Mouse (Mus musculus) adrenal gland, postnatal 36 days (tissue): ENCODE measurements around the gene Tmem165. TPM values are rescaled to one million over a fixed set of nuclear protein-coding genes. Genes with fewer than 3 reads are reported as not detected.

Experiments used
- DNase-seq, 2 experiments: peaks; one replicate each; pipeline ENCODE4 v3.0.0; 2021; ENCODE audit warnings: mixed read lengths in 1 of 2
- long read RNA-seq, 2 experiments: library from polyadenylated mRNA; stranded (forward); transcript quantifications; one replicate each; pipeline ENCODE4 v2.0.0; 2021; ENCODE audit warnings: borderline sequencing depth in 2 of 2
- total RNA-seq, 2 experiments: library from RNA; stranded (reverse); gene quantifications; 2 replicates each; pipeline ENCODE4 v1.2.3; 2021

Gene Tmem165
- 10 to 100 TPM; 41.6 to 46.2 TPM for total RNA-seq
- long read RNA-seq, experiment 1, transcript Tmem165-201 (6 exons, 1,897 nt): major isoform, 77 of 90 reads
- long read RNA-seq, experiment 1, partial matches to known transcripts: 5 of 90 reads
- long read RNA-seq, experiment 1, other reads (novel, unspliced or antisense): 8 of 90 reads
- long read RNA-seq, experiment 2, transcript Tmem165-201 (6 exons, 1,897 nt): major isoform, 16 of 17 reads
- long read RNA-seq, experiment 2, partial matches to known transcripts: 0 of 17 reads
- long read RNA-seq, experiment 2, other reads (novel, unspliced or antisense): 1 of 17 reads

DNA sequence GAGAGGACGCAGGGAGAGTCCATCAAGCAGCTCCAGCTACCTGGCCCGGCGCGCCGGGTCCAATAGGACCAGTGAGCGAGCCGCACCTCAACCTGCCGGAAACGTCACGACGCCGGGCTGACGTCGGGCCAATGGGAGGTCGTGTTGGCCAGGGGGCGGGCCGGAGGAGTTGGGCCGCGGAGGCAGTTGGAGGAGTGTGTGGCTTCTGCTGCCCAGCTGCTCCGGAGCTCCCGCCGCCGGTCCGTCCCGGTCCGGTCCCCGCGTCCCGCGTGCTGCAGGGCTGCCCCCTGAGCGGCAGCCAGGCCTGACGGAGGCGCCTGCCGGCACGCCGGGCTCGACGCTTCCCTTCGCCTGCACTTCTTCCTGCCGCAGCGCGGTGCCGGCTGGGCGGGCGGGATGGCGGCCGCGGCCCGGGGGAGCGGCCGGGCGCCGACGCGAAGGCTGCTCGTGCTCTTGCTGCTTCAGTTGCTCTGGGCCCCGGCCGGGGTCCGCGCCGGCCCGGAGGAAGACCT is at the start of gene Tmem165:
TSS of gene Tmem165 (plus strand) at position 131 of the 512 bp plus-strand sequence.
- DNase-seq: peak; percentile 97 to 98

DNA sequence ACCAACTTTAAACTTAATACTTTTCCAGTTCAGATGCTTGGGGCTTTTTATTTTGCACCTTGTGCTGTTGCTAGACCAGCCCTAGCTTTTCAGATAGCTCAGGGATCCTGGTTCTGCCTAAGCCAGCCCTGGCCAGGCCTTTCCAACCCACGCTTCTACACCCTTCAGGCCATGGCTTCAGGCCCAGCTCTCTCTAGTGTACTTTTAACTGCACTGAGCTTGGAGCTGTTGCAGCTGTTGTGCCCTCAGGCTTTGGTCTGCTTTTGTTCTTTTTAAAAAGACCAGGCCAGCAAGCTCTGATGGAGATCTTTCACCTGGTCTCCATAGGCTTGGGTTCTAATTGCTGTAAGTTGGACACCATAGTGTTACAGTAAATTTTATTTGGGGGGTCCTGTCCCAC is 48.0 kb upstream of the Tmem165 start:
- no peak for DNase-seq

DNA sequence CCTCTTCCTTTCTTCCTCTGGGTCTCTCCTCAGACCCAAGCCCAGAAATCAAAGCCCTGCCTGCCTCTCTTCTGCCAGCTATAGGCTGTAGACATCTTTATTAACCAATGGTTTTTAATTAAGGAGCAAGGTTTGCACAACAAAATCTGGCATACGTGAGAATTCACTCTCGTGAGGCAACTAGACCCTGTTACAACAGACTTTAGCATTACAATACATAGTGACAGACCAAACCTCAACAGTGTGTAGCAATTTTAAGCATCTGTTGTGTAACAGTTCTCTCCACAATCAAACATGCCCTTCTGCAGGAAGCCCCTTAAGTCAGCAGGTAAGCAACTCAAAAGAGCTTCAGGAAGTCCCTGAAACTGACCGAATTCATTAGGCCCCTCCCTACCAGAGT is 47.4 kb upstream of the Tmem165 start:
- no peak for DNase-seq

DNA sequence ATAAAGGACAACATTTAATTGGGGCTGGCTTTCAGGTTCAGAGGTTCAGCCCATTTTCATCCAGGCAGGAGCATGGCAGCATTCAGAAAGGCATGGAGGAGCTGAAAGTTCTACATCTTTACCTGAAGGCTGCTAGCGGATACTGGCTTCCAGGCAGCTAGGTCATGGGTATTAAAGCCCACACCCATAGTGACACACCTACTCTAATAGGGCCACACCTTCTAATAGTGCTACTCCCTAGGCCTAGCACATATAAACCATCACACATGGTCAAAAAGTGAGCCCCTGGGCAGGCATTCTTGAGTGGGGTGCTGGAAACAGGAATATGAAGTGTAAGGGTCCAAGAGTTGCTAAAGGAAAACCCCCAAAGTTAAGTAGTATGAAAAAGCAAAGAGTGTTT is 46.1 kb upstream of the Tmem165 start:
- DNase-seq: no peak

DNA sequence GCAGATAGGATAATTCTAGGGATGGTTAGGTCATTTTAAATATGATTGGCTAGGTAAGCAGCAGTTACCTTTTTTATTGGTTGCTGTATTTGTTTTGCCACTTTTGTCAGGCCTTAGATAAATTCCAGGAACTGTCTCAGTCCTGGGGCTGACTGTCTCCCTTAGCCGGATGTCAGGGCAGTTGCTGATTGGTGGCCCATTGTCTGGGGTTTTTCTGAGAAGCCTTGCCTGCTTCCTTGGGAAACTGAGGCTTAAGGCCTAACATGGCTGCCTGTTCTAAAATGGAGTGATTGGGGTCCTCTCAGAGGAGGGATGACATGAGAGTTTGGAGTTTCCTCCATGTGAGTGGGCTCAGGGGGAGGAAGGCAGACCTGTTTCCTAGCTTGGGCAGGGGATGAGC is 45.6 kb upstream of the Tmem165 start:
- DNase-seq: no peak

DNA sequence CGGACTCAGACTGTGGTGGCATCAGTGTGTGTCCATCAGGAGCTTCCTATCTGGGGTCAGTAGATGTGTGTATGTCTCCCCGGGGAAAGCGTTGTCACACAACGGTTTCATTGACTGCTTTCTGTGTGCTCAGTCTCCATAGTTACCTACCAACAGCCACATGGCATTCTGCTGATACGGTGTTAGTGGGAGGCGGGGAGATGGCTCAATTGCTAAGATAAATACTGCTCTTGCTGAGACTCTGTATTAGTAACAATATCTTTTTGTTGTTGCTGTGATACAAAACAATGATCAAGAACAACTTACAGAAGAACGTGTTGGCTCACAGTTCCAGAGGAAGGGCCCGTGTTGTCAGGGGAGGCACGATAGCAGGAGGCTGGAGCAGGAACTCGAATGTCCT is 45.2 kb upstream of the Tmem165 start:
- DNase-seq: no peak

DNA sequence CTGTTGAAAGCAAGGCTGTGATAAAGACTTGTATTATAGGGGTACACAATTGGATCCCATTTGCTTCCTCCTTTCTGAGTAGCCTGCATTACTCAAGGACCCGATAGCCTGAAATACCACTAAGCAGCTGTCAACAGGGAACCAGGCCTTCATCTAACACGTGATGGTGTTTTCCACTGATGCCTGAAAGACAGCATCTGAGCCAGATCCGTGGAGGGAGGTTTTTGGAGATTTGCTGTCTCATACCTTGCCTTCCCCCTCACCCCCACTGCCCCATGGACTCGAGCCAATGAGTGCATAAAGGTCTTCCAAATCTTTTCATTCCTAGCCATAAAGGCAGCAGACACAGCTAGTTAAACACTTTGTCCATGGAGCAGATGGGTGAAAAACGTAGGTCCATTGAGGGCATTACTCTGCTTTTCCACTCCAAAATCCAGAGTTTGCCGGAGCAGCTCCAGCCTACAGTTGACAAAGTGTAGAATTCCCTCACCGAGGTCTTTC is 44.5 kb upstream of the Tmem165 start:
- no peak for DNase-seq

DNA sequence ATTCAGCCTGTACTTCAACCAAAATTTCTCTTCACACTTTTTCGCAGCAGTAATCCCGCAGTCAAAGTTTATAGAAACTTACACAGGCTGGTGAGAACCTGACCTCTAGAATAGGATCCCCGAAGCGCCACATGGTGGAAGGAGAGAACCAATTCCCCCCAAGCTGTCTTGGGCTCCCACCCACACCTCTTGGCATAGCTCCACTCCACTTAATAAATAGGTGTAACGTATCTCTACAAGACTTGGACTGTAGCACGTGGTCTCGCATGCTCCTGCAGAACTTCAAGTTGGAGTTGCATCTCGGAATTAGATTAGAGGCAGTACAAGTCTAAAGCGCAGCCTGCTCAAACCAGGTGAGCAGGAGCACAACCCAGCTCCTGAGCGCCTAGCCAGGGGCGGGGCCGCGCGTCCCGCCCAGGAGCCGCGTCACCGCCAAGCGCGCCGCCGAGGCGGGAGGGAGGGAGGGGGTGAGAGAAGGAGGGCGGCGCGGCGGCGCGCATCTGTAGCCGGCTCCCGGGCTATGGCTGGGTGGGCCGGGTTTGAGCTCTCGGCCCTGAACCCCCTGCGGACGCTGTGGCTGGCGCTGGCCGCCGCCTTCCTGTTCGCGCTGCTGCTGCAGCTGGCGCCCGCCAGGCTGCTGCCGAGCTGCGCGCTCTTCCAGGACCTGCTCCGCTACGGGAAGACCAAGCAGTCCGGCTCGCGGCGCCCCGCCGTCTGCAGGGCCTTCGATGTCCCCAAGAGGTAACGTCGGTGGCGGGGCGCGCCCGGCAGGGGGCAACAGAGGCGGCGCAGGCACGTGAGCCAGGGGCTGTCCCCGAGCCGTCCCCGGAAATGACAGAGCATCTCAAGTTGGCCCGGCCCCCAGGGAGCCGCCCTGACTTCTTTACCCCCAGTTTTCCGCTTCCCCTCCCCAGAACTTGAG is 43.6 kb upstream of the Tmem165 start, which contains the start of gene Srd5a3:
TSS of gene Srd5a3 (plus strand) at position 464 of the 922 bp plus-strand sequence.
- DNase-seq: peak; percentile 98 to 99

DNA sequence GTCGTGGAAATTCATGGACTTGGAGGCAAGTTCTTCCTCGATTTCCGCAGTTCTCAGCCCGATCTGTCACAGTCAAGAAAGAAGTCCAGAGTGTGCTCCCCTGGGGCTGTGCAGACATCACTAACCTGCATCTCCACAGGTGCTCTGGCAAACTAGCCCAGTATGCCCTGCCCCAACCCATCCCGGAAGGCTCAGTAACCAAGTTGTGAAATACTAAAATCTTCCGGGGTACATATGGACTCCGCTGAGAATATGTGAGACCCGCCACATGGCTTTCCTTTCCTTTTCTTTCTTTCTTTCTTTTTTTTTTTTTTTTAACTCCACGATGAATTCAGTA is 43.0 kb upstream of the Tmem165 start:
- no peak for DNase-seq

DNA sequence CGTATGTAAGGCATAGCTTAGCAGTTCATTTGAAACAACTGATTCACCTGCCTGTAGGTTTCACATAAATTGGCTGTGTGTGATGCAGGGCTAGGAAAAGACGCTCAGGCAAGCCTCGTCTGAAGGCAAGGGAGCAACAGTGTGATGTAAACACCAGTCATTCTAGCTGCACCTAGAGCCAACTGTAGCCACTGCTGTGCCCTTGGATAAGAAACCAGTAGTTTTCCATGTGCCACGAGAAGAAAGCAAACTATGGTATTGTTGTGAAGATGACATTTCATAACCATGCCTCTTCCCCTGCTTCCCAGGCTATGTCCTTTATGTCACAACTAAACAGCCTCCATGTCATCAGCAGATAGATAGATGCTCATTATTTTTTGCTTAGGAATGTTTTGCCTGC is 40.3 kb upstream of the Tmem165 start:
- peak; percentile 13 to 20 for DNase-seq

DNA sequence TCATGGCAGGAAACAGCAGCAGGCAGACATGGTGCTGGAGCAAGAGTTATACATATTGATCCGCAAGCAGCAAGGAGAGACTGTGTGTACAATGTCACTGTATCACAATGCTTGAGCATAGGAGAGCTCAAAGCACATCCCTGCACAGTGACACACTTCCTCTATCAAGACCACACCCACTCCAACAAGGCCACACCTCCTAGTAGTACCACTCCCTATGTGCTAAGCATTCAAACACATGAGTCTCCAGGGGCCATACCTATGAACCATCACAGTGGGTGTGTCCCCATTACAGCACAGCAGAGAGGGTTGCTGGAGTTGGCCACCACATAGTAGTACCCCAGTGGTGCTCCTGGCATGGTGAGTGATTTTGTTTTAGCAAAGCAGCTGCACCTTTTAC is 37.3 kb upstream of the Tmem165 start:
- no peak for DNase-seq

DNA sequence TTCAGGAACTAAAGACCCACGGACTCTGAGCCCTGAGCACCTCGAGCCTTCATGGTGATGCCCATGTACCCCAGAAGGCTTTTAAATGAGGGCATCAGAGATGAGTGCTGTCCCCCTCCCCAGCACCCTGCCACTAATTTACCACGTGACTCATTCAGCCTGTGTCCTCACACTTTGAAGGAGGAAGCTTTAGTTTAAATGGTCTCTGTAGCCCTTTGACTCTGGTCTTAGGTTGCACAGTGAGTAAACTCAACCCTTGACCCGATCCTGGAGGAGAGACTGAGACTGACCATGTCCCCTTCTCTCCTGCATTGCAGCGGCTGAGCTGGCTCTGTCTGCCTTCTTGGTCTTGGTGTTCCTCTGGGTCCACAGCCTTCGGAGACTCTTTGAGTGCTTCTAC is 34.2 kb upstream of the Tmem165 start:
- DNase-seq: no peak

DNA sequence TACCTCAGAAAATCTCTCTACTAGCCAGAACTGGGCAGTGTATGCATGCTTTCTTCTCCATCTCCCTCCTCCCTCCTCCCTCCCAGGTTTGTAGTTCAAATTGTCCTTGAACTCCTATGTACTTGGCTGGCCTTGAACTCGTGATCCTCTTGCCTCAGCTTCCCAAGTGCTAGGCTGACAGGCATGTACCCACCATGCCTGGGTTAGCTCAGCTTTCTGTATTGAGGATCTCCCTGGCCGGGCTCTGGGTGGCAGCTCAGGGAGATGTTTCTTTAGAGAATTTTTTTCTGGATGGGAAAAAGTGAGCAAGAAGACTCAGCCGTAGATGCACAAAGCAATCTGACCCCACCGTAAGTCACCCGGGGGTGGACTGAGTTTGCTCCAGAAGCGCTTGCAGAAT is 30.7 kb upstream of the Tmem165 start:
- no peak for DNase-seq

DNA sequence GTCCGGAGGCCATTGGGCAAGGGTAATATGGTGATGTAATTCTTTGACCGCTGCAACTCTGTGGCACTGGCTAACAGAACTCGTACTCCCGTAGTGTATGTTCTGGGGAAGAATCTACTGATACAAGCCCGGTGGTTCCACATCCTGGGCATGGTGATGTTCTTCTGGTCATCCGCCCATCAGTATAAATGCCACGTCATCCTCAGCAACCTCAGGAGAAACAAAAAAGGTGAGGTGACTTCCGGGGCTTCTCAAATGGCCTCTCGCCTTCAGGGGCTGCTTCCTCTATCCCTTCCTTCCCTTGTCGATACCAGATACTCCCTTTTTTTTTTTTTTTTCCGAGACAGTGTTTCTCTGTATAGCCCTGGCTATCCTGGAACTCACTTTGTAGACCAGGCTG is 30.2 kb upstream of the Tmem165 start:
- no peak for DNase-seq

DNA sequence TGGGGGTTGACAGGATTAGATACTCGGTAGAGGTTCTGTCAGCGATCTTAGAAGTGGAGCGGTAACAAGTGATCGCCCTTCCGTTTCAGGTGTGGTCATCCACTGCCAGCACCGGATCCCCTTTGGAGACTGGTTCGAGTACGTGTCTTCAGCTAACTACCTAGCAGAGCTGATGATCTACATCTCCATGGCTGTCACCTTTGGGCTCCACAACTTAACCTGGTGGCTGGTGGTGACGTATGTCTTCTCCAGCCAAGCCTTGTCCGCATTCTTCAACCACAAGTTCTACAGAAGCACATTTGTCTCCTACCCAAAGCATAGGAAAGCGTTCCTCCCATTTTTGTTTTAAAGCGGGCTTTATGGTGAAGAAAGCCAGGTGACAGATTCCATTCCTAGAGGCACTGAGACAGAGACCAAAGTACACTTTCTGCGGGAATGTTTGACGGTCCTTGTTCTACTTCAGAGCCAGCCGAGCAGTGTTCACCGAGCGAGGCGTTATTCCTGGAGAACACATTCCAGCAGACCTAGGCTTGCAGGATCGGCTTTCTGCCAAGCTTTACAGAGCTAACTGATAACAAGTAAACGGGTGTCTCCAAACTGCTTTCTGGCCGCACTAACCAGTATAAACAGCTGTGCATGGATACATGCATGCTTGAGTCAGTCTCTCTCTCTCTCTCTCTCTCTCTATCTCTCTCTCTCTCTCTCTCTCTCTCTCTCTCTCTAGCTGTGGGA is 29.1 kb upstream of the Tmem165 start:
- no peak for DNase-seq

DNA sequence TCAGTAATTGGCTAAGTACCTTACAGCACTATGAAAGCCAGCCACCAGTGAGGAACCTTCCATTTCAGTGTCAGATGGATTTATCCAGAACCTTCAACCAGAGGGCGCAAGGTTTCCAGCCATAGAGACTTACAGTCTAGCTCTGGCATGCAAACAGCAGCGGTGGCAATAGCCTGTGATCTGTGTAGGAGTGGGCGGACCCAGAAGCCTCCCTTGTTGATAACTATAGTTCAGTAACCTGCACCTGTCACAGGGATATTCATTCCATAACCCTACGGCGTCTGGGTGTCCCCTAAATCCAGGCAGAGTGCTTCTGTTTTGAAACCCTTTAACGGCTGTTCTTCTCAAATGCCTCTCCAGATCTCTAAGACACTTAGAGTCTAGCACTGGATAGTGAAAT is 24.1 kb upstream of the Tmem165 start:
- DNase-seq: peak in 1 of 2 experiments; percentile 8

DNA sequence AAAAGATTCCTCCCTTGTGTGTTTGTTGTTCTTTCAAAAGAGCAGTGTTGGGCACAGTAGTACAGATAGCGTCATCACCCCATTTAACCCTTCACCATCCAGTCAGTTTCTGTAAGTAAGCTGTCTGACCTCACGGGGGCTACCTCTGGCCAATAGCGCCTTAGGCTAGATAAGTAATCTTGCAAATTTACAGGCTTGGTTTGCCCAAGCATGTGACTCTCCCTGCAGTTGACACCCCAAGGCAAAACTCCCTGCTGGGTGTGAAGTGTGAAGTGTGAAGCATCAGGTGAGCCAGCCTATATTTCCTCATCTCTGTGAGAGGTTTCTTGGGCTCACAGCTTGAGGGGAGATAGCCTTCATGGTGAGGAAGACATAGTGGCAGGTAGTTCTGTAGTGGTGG is 23.6 kb upstream of the Tmem165 start:
- DNase-seq: no peak

DNA sequence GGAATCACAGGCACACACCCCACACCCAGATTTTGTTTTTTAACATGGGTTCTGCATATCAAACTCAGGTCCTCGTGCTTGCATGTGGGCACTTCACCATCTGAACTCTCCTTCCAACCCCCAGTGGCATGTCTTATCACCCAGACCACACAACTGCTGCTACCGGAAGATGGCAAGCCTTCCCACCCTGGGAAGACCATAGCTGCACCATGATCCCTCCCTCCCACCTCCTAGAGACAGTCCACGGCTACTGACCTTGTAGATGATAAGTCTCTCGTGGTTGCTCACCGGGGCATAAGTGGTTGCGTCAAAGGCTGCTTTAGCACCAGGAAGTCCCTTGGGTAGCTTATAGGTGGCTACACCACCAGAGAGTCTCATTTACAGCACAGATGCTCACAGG is 22.2 kb upstream of the Tmem165 start:
- no peak for DNase-seq

DNA sequence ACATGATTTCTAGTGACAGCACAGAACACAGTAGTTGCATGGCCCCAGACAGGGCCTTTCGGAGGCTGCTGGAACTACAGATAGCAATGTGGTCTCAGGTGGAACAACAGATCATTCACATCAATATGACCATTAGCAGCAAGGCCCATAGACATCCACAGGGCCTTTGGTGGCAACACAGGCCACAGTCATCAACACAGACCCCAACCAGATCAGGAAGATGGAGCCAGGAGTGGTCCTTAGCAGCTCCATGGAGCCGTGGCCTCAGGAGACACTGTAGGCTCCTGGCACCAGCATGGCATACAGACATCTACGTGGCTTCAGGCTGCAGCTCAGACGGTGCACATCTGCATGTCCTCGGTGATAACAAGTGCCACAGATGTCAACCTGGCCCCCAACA is 20.8 kb upstream of the Tmem165 start:
- DNase-seq: no peak

DNA sequence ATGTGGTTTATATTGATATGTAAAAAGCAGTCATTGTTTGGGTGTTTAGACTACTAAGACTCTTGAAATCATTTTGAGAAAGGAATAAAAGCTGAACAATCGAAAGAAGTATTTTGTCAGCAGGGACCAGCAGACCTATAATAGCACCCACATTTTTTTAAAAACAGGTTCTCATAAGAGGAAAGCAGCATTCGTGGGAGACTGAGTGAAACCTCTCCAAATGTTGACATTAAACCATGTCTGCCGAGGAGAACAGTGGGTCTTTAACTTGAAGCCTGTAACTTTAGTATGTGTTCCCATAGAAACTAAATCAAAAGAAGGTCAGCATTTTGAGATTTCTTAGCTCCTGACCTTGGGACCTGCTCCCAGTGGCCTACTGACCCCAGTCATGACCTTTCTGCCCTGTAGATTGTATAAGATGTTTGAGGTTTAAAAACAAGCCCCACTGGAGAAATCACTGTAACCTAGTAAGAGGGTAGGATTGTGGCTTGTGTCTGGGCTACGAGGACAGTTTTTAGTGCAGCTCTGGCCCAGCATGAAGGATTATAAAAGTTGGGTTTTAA is 19.8 kb upstream of the Tmem165 start:
- no peak for DNase-seq

DNA sequence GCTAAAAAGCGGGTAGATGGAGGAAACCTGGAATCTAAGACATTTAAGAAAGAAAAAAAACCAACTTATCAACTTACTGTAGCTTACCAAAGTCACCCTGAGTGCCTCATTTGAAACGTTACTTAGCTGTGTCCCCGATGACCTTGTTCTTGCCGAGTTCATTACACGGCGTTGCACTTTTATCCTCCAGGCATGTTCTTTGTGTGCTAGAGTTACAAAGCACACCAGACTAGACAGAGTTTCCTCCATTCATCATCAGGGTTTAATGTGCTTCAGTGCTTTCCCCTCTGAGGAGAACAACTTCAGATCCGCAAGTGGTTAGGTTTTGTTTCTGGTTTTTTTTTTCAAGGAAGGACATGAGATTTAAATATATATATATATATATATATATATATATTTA is 18.9 kb upstream of the Tmem165 start:
- no peak for DNase-seq

DNA sequence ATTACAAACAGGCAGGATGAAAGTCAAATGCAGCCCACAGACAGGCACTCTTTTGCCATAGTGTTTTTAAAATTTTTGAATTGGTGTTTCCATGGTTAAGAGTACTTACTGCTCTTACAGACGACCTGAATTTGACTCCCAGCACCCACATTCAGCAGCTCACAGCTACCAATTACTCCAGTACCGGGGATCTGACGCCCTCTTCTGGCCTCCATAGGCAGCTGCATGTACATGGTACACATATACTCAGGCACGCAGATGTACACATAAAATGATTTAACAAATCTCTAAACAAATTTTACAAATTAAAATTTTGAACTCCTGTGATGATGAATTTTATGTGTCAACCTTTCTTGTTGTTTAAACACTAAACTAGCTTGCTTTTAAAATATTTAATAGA is 13.2 kb upstream of the Tmem165 start:
- no peak for DNase-seq
